Mouse (Mus musculus) 3134 (cell line): ENCODE data around the gene Hist1h2bq.
A peak's percentile ranks its signal among the peaks of the same experiment; 100 is the strongest.
"Not testable (repeated sequence)": the region's sequence is repeated elsewhere in the genome, so short reads cannot be mapped to it uniquely, and the experiment has no call there.

ENCODE experiments used
- DNase-seq: peaks from one replicate; pipeline ENCODE4 v3.0.0-alpha.2; 2011; ENCODE audit warnings: low spot score; ENCODE audit not compliant: insufficient read length; ENCODE audit errors: extremely low read depth

Gene Hist1h2bq

GRCm38 (mm10) chr13:21810073-21810472, at the start of gene Hist1h2bq, which contains the start of gene Hist1h2ao:
Gene Hist1h2bq, minus strand, starts transcription at chr13:21810197.
Gene Hist1h2ao, plus strand, starts transcription at chr13:21810465.
- DNase-seq, result not testable (repeated sequence)

- DNase-seq, result peak; percentile 49
Observed at GRCm38 (mm10) chr13:21855698-21856162, 45.7 kb upstream of the Hist1h2bq start.

DNA sequence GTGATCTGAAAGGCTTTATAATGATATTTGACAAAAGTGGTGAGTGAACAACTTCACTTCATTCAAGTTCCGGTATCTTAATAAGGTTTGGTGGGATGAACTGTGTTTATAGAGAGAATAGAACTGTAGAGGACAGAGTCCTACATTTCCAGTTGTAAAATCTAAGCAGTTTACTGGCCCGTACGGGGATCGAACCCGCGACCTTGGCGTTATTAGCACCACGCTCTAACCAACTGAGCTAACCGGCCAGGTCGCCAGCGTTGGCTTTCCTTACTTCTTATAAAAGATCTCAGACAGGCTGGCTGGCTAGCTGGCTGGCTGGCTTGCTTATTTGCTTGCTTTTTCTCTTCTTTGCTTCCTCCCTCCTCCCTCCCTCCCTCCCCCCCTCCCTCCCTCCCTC, 45.1 kb upstream of the Hist1h2bq start:
- peak; percentile 84 for DNase-seq

DNA sequence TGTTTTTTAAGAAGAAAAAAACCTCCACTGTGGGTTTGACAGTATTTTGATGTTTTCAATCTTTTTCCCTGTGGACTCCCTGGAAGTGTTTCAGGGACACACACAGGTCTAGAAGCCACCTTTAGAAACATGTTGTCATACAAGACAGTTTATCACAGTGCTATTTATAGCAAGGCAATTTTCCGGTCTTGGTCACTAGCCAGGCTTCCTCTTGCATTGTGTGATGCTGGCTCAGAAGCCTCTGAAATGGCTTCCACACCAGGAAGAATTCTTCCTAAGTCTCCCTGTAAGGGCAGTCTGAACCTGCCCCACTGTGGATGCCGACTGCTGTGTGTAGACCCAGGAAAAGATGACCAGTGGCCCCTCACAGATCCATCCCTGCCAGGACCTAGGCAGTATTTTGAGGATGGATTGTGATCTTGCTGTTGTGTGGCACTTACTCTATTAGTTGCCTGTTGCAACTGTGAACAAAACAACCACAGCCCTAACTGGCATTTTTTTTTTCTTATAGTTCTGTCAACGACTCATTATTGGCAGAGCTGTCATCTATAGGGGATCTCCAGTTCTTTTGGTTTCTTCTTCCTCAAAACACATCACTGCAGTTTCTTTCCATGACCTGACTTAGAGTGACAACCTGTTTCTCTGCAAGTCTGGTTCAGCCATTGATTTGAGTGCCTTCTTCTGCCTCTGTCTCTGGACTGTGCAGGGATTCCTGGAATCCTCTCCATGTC, 42.4 kb upstream of the Hist1h2bq start:
- DNase-seq, result no peak

- DNase-seq, result not testable (repeated sequence)
Observed at GRCm38 (mm10) chr13:21850696-21851095, 40.7 kb upstream of the Hist1h2bq start.

DNA sequence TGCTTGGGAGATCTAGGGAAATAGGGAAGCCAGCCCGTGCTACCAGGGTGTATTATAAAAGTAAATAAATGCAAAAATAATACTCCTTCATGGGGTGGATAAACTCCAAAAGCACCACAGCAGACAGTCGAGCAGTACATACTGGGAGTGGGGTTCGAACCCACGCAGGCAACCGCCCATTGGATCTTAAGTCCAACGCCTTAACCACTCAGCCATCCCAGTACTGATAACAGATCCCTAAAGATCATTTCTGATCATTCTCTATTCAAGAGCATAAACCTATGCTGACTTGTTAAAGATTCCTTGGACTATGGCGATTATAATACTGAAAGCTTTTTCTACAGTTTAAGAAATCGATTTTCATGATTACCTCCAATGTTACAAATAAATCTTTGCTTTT, 37.9 kb upstream of the Hist1h2bq start:
- DNase-seq, result peak; percentile 45

- not testable (repeated sequence) for DNase-seq
Observed at GRCm38 (mm10) chr13:21846356-21846755, 36.4 kb upstream of the Hist1h2bq start.

- not testable (repeated sequence) for DNase-seq
Observed at GRCm38 (mm10) chr13:21840508-21840907, 30.5 kb upstream of the Hist1h2bq start.

- not testable (repeated sequence) for DNase-seq
Observed at GRCm38 (mm10) chr13:21833461-21833860, 23.5 kb upstream of the Hist1h2bq start, which contains the start of the genes Hist1h2ap and Hist1h2br. Gene Hist1h2ap, minus strand, starts transcription at chr13:21833507. Gene Hist1h2br, plus strand, starts transcription at chr13:21833743.

DNA sequence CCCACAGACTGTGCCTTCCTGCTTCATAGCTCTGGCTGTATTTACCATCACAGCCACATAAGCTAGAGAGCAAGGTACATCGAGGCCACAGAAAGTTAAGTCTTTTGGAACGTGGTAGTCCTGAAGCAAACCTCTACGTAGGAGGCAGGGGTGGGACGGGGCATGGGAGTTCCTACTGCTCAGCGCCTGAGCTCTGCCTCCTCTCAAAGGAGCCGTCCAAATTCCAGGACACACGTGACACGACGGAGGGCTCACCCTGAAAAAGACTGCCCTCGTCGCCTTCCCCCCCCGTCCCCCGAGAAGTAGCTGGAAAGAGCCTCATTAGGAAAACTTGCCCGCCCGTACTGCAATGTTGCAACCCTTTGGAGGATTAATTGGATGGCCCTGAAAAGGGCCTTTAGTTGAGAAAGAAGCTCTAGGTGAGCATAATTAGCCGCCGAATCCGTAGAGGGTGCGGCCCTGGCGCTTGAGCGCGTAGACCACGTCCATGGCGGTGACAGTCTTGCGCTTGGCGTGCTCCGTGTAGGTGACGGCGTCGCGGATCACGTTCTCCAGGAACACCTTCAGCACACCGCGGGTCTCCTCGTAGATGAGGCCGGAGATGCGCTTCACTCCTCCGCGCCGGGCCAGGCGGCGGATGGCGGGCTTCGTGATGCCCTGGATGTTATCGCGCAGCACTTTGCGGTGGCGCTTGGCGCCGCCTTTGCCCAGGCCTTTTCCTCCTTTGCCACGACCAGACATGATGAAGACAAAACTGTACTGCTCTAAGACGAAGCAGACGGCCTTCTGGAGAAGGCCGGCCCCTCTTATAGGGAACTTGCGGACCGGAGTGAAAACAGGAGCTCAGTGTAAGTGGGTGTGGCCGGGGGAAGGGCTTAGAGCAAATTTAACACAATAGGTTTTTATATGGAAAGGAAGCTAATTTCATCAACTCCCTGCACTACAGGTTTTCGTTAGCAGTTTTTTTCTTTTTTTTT, 21.7 kb upstream of the Hist1h2bq start, which contains the start of gene Hist1h4n:
TSS of gene Hist1h4n (minus strand) at position 779 of the 977 bp plus-strand sequence.
- DNase-seq, result not testable (repeated sequence)

- DNase-seq, result peak; percentile 31
Observed at GRCm38 (mm10) chr13:21830344-21830743, 20.3 kb upstream of the Hist1h2bq start.

- no peak for DNase-seq
Observed at GRCm38 (mm10) chr13:21828511-21828910, 18.5 kb upstream of the Hist1h2bq start.

DNA sequence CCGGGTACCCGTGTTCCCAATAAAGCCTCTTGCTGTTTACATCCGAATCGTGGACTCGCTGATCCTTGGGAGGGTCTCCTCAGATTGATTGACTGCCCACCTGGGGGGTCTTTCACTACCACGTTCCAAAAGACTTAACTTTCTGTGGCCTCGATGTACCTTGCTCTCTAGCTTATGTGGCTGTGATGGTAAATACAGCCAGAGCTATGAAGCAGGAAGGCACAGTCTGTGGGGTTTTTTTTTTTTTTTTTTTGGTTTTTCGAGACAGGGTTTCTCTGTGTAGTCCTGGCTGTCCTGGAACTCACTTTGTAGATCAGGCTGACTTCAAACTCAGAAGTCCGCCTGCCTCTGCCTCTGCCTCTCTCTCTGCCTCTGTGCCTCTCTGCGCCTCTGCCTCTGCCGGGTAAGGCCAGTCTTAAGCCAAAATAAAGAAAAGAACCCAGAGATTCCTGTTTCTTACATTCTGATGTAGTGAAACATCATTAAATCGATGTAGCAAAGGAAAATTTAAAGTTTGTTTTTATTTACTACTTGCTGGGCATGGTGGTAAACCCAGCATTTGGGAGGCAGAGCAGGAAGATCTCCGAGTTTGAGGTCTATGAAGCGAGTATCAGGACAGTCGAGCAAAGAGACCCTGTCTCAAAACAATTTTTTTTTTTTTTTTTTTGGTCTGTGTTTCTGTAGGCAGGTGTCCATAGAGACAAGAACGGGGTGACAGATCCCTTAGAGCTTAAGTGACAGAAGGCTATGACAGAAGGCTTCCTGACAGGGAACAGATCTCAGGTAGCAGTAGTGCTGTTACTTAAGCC, 10.3 kb upstream of the Hist1h2bq start:
- DNase-seq, result not testable (repeated sequence)

DNA sequence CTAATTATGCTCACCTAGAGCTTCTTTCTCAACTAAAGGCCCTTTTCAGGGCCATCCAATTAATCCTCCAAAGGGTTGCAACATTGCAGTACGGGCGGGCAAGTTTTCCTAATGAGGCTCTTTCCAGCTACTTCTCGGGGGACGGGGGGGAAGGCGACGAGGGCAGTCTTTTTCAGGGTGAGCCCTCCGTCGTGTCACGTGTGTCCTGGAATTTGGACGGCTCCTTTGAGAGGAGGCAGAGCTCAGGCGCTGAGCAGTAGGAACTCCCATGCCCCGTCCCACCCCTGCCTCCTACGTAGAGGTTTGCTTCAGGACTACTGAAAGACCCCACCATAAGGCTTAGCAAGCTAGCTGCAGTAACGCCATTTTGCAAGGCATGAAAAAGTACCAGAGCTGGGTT, 2.1 kb upstream of the Hist1h2bq start:
- DNase-seq, result not testable (repeated sequence)

DNA sequence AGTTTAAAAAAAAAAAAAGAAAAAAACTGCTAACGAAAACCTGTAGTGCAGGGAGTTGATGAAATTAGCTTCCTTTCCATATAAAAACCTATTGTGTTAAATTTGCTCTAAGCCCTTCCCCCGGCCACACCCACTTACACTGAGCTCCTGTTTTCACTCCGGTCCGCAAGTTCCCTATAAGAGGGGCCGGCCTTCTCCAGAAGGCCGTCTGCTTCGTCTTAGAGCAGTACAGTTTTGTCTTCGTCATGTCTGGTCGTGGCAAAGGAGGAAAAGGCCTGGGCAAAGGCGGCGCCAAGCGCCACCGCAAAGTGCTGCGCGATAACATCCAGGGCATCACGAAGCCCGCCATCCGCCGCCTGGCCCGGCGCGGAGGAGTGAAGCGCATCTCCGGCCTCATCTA, 1.5 kb upstream of the Hist1h2bq start, which contains the start of gene Hist1h4m:
TSS of gene Hist1h4m (plus strand) at position 208 of the 400 bp plus-strand sequence.
- not testable (repeated sequence) for DNase-seq

DNA sequence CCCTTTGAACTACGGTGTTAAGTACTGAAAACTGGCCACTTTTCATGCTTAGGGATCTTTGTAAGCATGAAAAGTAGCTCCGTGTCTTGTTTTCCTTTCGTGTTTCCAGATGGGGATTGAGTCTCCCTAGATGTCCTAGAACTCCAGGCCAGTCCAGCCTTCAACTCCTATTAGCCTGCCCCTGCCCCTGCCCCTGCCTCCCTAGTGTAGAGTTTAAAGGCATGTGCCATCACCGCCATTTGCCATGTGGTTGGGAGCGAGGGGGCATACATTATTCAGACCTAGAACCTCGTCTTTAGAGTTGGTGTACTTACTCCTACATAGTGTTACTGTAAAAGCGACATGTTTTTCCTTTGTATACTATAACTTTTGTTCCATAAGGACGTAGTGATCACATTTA, 1.1 kb upstream of the Hist1h2bq start:
- not testable (repeated sequence) for DNase-seq

DNA sequence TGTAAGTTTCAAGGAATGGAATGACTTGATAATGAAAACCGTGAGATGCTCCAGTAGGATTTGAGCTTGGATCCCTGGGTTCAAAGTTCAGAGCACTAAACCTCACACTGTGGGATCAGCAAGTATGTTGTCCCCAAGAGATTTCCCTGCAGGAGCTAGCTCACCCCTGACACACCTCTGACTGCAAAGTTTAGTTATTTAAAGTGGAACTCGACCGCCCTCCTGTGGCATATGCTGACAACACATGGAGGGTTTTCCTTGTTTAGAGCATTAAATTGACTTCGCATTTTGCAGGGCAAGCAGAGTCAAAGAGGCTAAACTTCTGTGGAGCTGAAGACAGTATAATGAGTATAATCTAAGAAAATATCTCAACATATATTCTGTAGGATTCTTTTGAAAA, 6.9 kb downstream of the Hist1h2bq start:
- DNase-seq, result not testable (repeated sequence)

DNA sequence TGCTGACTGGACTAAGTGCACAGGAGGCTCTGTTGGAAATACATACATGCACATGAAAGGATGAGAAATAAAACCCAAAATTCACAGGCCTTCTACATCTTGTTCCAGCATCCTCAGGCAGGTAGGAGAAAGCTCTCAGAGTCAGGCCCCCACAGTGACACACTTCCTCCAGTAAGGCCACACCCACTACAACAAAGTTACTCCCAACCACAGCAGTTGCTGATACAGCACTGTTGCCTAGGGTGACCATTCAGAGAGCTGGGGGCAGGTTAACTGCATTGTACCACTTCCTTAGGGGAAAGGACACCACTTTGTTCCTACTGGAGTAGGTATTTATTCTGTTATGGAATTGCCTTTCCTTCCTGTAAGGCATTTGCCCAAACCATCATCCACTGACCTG, 12.8 kb downstream of the Hist1h2bq start:
- DNase-seq, result not testable (repeated sequence)

DNA sequence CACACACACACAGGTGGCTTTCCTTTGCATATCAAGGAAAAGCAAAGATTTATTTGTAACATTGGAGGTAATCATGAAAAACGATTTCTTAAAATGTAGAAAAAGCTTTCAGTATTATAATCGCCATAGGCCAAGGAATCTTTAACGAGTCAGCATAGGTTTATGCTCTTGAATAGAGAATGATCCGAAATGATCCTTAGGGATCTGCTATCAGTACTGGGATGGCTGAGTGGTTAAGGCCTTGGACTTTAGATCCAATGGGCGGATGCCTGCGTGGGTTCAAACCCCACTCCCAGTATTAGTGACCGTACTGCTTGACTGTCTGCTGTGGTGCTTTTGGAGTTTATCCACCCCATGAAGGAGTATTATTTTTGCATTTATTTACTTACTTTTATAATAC, 14.4 kb downstream of the Hist1h2bq start:
- DNase-seq, result no peak
